21 mouse cellular contexts compared by ENCODE assay signal in genomic region chr11:118225862-118226261, GRCm38 (mm10). TPM values are rescaled to one million over a fixed set of nuclear protein-coding genes. Genes with fewer than 3 reads are reported as not detected.
DNase-seq lines count a peak whose midpoint lies in the region; ATAC-seq and TF ChIP-seq lines count a peak whose summit lies in the region.
"Had no signal": no experiment of that assay in that cellular context is flagged by ENCODE, and none has a peak within 500 bp of the region (broad histone marks: within the 10 kb centered on the region; RNA-seq: fewer than 3 reads in every experiment).

No protein-coding gene starts in this region.

- no peak for DNase-seq in heart, adult 2 months
- DNase-seq in thymus, adult 2 months = peak; percentile 52
- DNase-seq in thymus, postnatal 10 days (ENCODE audit: low spot score in 2 of 2) = no peak
- peak; percentile 57 for DNase-seq in thymus, postnatal 4 days
- DNase-seq in cerebellum, postnatal 4 days (ENCODE audit: low spot score in 2 of 2) = no peak
- no peak for DNase-seq in left cerebral cortex, postnatal 36 days (ENCODE audit: low spot score in 2 of 2)
- DNase-seq: adrenal gland, postnatal 14 days; cerebellum, adult 11-12 months; cerebellum, postnatal 25 days; gastrocnemius, postnatal 14 days; lung, adult 2 months; lung, postnatal 36 days; retina, postnatal 1 day had no signal

- 38% methylated on average over 1 of the region's 1 CpGs for WGBS in heart, adult 2 months
- WGBS in heart, embryonic 11.5 days (ENCODE audit: insufficient replicate concordance) = 53% methylated on average over 1 of the region's 1 CpGs
- WGBS in thymus, adult 2 months = 6% methylated on average over 1 of the region's 1 CpGs

- no peak overlapping the region for H3K4me2 ChIP-seq in heart, embryonic 11.5 days
- H3K4me2 ChIP-seq: forebrain, embryonic 12.5 days; hindbrain, embryonic 15.5 days had no signal

- no peak for TF ChIP-seq POLR2A in heart, adult 2 months (IDR thresholded peaks at IDR 0.05; ENCODE audit: insufficient read depth, low read depth, low read length)
- TF ChIP-seq POLR2A in thymus, adult 2 months (IDR thresholded peaks at IDR 0.05; ENCODE audit: control insufficient read depth, extremely low read depth, insufficient read depth, low read length, poor library complexity) = no peak

- H3K9me3 ChIP-seq in heart, embryonic 11.5 days (replicated peaks; ENCODE audit: control insufficient read depth, low read length) = no peaks in the 10 kb centered on the region
- H3K9me3 ChIP-seq: forebrain, embryonic 12.5 days; heart, embryonic 10.5 days; hindbrain, embryonic 15.5 days had no signal

- no peaks in the 10 kb centered on the region for H3K27me3 ChIP-seq in heart, adult 2 months (ENCODE audit: control insufficient read depth, insufficient read depth, low read length)
- H3K27me3 ChIP-seq in heart, embryonic 11.5 days (ENCODE audit: control insufficient read depth, insufficient read depth, low read length) = no peaks in the 10 kb centered on the region
- H3K27me3 ChIP-seq in thymus, adult 2 months (ENCODE audit: control insufficient read depth, insufficient read depth, low read length) = no peaks in the 10 kb centered on the region
- H3K27me3 ChIP-seq: hindbrain, embryonic 15.5 days had no signal

- H3K4me3 ChIP-seq in heart, adult 2 months = no peak overlapping the region
- H3K4me3 ChIP-seq in heart, embryonic 11.5 days (ENCODE audit: low read depth, low read length) = no peak overlapping the region
- no peak overlapping the region for H3K4me3 ChIP-seq in thymus, adult 2 months (ENCODE audit: control insufficient read depth, insufficient read depth, low read length)
- H3K4me3 ChIP-seq: forebrain, embryonic 12.5 days; heart, embryonic 10.5 days; hindbrain, embryonic 15.5 days had no signal

- TF ChIP-seq CTCF in heart, adult 2 months (IDR thresholded peaks at IDR 0.05) = no peak
- TF ChIP-seq CTCF in thymus, adult 2 months (IDR thresholded peaks at IDR 0.05; ENCODE audit: borderline replicate concordance, control insufficient read depth, extremely low read depth, insufficient read depth, low read length, poor library complexity) = no peak

- peaks cover 25% of the 10 kb centered on the region for H3K36me3 ChIP-seq in heart, adult 2 months (ENCODE audit: control insufficient read depth, insufficient read depth, low read length)
- H3K36me3 ChIP-seq in heart, embryonic 11.5 days (ENCODE audit: control insufficient read depth, insufficient read depth, low read length) = no peaks in the 10 kb centered on the region
- no peaks in the 10 kb centered on the region for H3K36me3 ChIP-seq in thymus, adult 2 months (ENCODE audit: control insufficient read depth, insufficient read depth, low read length)
- H3K36me3 ChIP-seq: forebrain, embryonic 12.5 days; heart, embryonic 10.5 days; hindbrain, embryonic 15.5 days had no signal

- TF ChIP-seq EP300 in heart, adult 2 months (IDR thresholded peaks at IDR 0.05; ENCODE audit: insufficient read depth, low read depth, low read length) = no peak

- peak overlapping the region; percentile 15; the same call in 1 of the 2 replicates for H3K27ac ChIP-seq in heart, adult 2 months
- H3K27ac ChIP-seq in heart, embryonic 11.5 days (ENCODE audit: low read depth, low read length) = no peak overlapping the region
- peak overlapping the region; percentile 78 for H3K27ac ChIP-seq in thymus, adult 2 months (ENCODE audit: control insufficient read depth, insufficient read depth, low read length)
- H3K27ac ChIP-seq: heart, embryonic 10.5 days; hindbrain, embryonic 15.5 days; stomach, postnatal 0 days had no signal

- no peak for ATAC-seq in heart, embryonic 11.5 days (replicated peaks; ENCODE audit: insufficient number of reproducible peaks, low FRiP score, low TSS enrichment)
- peak; percentile 19 for ATAC-seq in inflammation-experienced regulatory T-cells, adult 6 months
- ATAC-seq: intestine, postnatal 0 days; midbrain, embryonic 16.5 days had no signal

- intact Hi-C loops in heart, adult 2 months (cut with DNase I) = no loop called here
- intact Hi-C loops in left cerebral cortex, postnatal 36 days (cut with DNase I) = loop anchor here (10.0 kb wide), 1 partner anchor 351 kb away; the partner anchor contains the start of gene Tha1

- no peak overlapping the region for H3K9ac ChIP-seq in heart, adult 2 months (ENCODE audit: low read depth, low read length)
- no peak overlapping the region for H3K9ac ChIP-seq in heart, embryonic 11.5 days (ENCODE audit: low read depth, low read length)
- H3K9ac ChIP-seq: forebrain, embryonic 12.5 days; hindbrain, embryonic 15.5 days had no signal

- H3K79me2 ChIP-seq in heart, adult 2 months (replicated peaks; ENCODE audit: control insufficient read depth, insufficient read depth, low read length) = peaks cover 12% of the 10 kb centered on the region

- peaks cover 47% of the 10 kb centered on the region for H3K4me1 ChIP-seq in heart, adult 2 months (ENCODE audit: control insufficient read depth, insufficient read depth, low read length)
- 0 out of 2 replicates have a peak, but pooled peaks cover 3% of the 10 kb centered on the region for H3K4me1 ChIP-seq in heart, embryonic 11.5 days (ENCODE audit: control insufficient read depth, insufficient read depth, low read length)
- peaks cover 58% of the 10 kb centered on the region for H3K4me1 ChIP-seq in thymus, adult 2 months (replicated peaks; ENCODE audit: control insufficient read depth, insufficient read depth, low read length)

RNA-seq across cellular contexts. Expression of gene Cyth1, which starts 22.5 kb away (rescaled TPM):
- 10 to 100 TPM; 54.1 to 56.0 TPM for total RNA-seq in heart, adult 2 months (2021)
- 30.7 and 39.6 TPM in 2 replicates for polyA plus RNA-seq in heart, adult 2 months (2012; rRNA removed)
- polyA plus RNA-seq in heart, embryonic 11.5 days (2014; fragmentation: Nextera tagmentation; extraction: Ambion mirVana) = 10.6 and 12.7 TPM in 2 replicates
- polyA plus RNA-seq in thymus, adult 2 months (2012; rRNA removed) = 66.7 and 70.0 TPM in 2 replicates
- 10 to 100 TPM; 33.8 to 51.6 (median 41.7) TPM for polyA plus RNA-seq in inflammation-experienced regulatory T-cells, adult 6 months (2017; shearing (Covaris generic))
- 10 to 100 TPM; 65.9 to 67.3 TPM for total RNA-seq in left cerebral cortex, postnatal 36 days (2021)

Comparison
In these comparisons a context has a peak if more than half of its experiments do, and no peak if none do; other contexts are left out.
1. DNase-seq: peak in thymus, adult 2 months (single experiment) and thymus, postnatal 4 days (single experiment); none in heart, adult 2 months (0 of 2), thymus, postnatal 10 days (0 of 2), cerebellum, postnatal 4 days (0 of 2) and left cerebral cortex, postnatal 36 days (0 of 2).